Mouse (Mus musculus): ENCODE measurements around the gene Greb1. TPM values are rescaled to one million over a fixed set of nuclear protein-coding genes. Genes with fewer than 3 reads are reported as not detected.

Gene Greb1
- polyA plus RNA-seq, 1 experiment from 2014 or later: 0.04 TPM

- TF ChIP-seq CTCF (IDR thresholded peaks at IDR 0.05): no peak
- H3K27me3 ChIP-seq: no peaks in the 10 kb centered on the region
- DNase-seq (ENCODE audit: low read depth, low spot score) (no peak), ATAC-seq (no peak)
- in situ Hi-C loops (cut with MboI; ENCODE audit: low pct_unique_long_range_greater_than_20kb): no loop called here
- POLR2A ChIA-PET: no interaction called here
- CTCF ChIA-PET: interaction anchor here (1.8 kb wide), 1 partner anchor 11 kb away, joined by 6 read pairs; no protein-coding TSS in a partner anchor
Observed at GRCm38 (mm10) chr12:16764776-16765445, 35.8 kb downstream of the Greb1 start.

- in situ Hi-C loops (cut with MboI; ENCODE audit: low pct_unique_long_range_greater_than_20kb): no loop called here
- ATAC-seq (no peak), DNase-seq (ENCODE audit: low read depth, low spot score) (no peak)
- ChIA-PET POLR2A (no interaction called here), CTCF (no interaction called here)
- H3K27me3 ChIP-seq: no peaks in the 10 kb centered on the region
- no peak for TF ChIP-seq CTCF (IDR thresholded peaks at IDR 0.05)
Observed at GRCm38 (mm10) chr12:16763649-16764422, 36.9 kb downstream of the Greb1 start.

- DNase-seq (ENCODE audit: low read depth, low spot score) (no peak), ATAC-seq (no peak)
- H3K27me3 ChIP-seq: no peaks in the 10 kb centered on the region
- in situ Hi-C loops (cut with MboI; ENCODE audit: low pct_unique_long_range_greater_than_20kb): no loop called here
- POLR2A ChIA-PET: no interaction called here
- CTCF ChIA-PET: no interaction called here
- no peak for TF ChIP-seq CTCF (IDR thresholded peaks at IDR 0.05)
Observed at GRCm38 (mm10) chr12:16761461-16761860, 39.2 kb downstream of the Greb1 start.

GRCm38 (mm10) chr12:16760246-16760645 lies 40.4 kb downstream of the Greb1 start:
- POLR2A ChIA-PET: no interaction called here
- no peaks in the 10 kb centered on the region for H3K27me3 ChIP-seq
- ATAC-seq: no peak
- in situ Hi-C loops (cut with MboI; ENCODE audit: low pct_unique_long_range_greater_than_20kb): no loop called here
- TF ChIP-seq CTCF (IDR thresholded peaks at IDR 0.05): no peak
- CTCF ChIA-PET: interaction anchor here (1.7 kb wide), 1 partner anchor 12 kb away, joined by 3 read pairs; no protein-coding TSS in a partner anchor
- no peak for DNase-seq (ENCODE audit: low read depth, low spot score)

GRCm38 (mm10) chr12:16754311-16754710 lies 46.4 kb downstream of the Greb1 start:
- ChIA-PET CTCF (interaction anchor here (1.1 to 2.0 kb wide), 8 partner anchors 8 to 186 kb away, joined by 3 to 8 read pairs (median 4); no protein-coding TSS in a partner anchor), POLR2A (no interaction called here)
- TF ChIP-seq CTCF (IDR thresholded peaks at IDR 0.05): peak; percentile 79
- no peak for ATAC-seq
- in situ Hi-C loops (cut with MboI; ENCODE audit: low pct_unique_long_range_greater_than_20kb): loop anchor here (5.0 kb wide), 1 partner anchor 37 kb away; no protein-coding TSS in a partner anchor
- DNase-seq (ENCODE audit: low read depth, low spot score): no peak
- no peaks in the 10 kb centered on the region for H3K27me3 ChIP-seq

GRCm38 (mm10) chr12:16753555-16753954 lies 47.1 kb downstream of the Greb1 start:
- no peak for ATAC-seq
- DNase-seq (ENCODE audit: low read depth, low spot score): no peak
- TF ChIP-seq CTCF (IDR thresholded peaks at IDR 0.05): no peak
- in situ Hi-C loops (cut with MboI; ENCODE audit: low pct_unique_long_range_greater_than_20kb): loop anchor here (5.0 kb wide), 1 partner anchor 36 kb away; no protein-coding TSS in a partner anchor
- ChIA-PET POLR2A (no interaction called here), CTCF (interaction anchor here (1.1 to 2.0 kb wide), 8 partner anchors 7 to 186 kb away, joined by 3 to 8 read pairs (median 4); no protein-coding TSS in a partner anchor)
- H3K27me3 ChIP-seq: no peaks in the 10 kb centered on the region

GRCm38 (mm10) chr12:16753110-16753509 lies 47.6 kb downstream of the Greb1 start:
- no peaks in the 10 kb centered on the region for H3K27me3 ChIP-seq
- ATAC-seq (no peak), DNase-seq (ENCODE audit: low read depth, low spot score) (no peak)
- in situ Hi-C loops (cut with MboI; ENCODE audit: low pct_unique_long_range_greater_than_20kb): loop anchor here (5.0 kb wide), 1 partner anchor 36 kb away; no protein-coding TSS in a partner anchor
- POLR2A ChIA-PET: no interaction called here
- no peak for TF ChIP-seq CTCF (IDR thresholded peaks at IDR 0.05)
- CTCF ChIA-PET: interaction anchor here (1.3 kb wide), 1 partner anchor 18 kb away, joined by 3 read pairs; no protein-coding TSS in a partner anchor

GRCm38 (mm10) chr12:16752236-16752840 lies 48.3 kb downstream of the Greb1 start:
- no peak for ATAC-seq
- ChIA-PET POLR2A (interaction anchor here (0.6 kb wide), 1 partner anchor 85 kb away, joined by 4 read pairs; no protein-coding TSS in a partner anchor), CTCF (no interaction called here)
- in situ Hi-C loops (cut with MboI; ENCODE audit: low pct_unique_long_range_greater_than_20kb): loop anchor here (5.0 kb wide), 1 partner anchor 35 kb away; no protein-coding TSS in a partner anchor
- DNase-seq (ENCODE audit: low read depth, low spot score): no peak
- TF ChIP-seq CTCF (IDR thresholded peaks at IDR 0.05): no peak
- no peaks in the 10 kb centered on the region for H3K27me3 ChIP-seq

- in situ Hi-C loops (cut with MboI; ENCODE audit: low pct_unique_long_range_greater_than_20kb): loop anchor here (5.0 kb wide), 1 partner anchor 34 kb away; no protein-coding TSS in a partner anchor
- CTCF ChIA-PET: no interaction called here
- ATAC-seq: no peak
Observed at GRCm38 (mm10) chr12:16751609-16752008, 49.1 kb downstream of the Greb1 start.

GRCm38 (mm10) chr12:16740059-16740458 lies 60.6 kb downstream of the Greb1 start:
- CTCF ChIA-PET: interaction anchor here (0.7 kb wide), 1 partner anchor 21 kb away, joined by 3 read pairs; no protein-coding TSS in a partner anchor
- H3K27me3 ChIP-seq: peaks cover 24% of the 10 kb centered on the region
- ATAC-seq: no peak
- TF ChIP-seq CTCF (IDR thresholded peaks at IDR 0.05): no peak
- in situ Hi-C loops (cut with MboI; ENCODE audit: low pct_unique_long_range_greater_than_20kb): no loop called here
- DNase-seq (ENCODE audit: low read depth, low spot score): no peak
- POLR2A ChIA-PET: no interaction called here

More at GRCm38 (mm10) chr12:16751609-16752008, 49.1 kb downstream of the Greb1 start:
- DNase-seq (ENCODE audit: low read depth, low spot score): no peak
- POLR2A ChIA-PET: interaction anchor here (0.6 kb wide), 1 partner anchor 84 kb away, joined by 4 read pairs; no protein-coding TSS in a partner anchor
- TF ChIP-seq CTCF (IDR thresholded peaks at IDR 0.05): no peak
- H3K27me3 ChIP-seq: peaks cover 3% of the 10 kb centered on the region

Measured in Patski (cell line).